Mouse (Mus musculus): ENCODE results near the gene Ndp. TPM values are rescaled to one million over a fixed set of nuclear protein-coding genes. Genes with fewer than 3 reads are reported as not detected.

Gene Ndp
- under 1 TPM in 1 of 2 experiments, not detected in 1; 0.14 TPM for total RNA-seq (2021)
- long read RNA-seq, experiment 1 = 0 reads
- long read RNA-seq, experiment 2 = 0 reads

DNA sequence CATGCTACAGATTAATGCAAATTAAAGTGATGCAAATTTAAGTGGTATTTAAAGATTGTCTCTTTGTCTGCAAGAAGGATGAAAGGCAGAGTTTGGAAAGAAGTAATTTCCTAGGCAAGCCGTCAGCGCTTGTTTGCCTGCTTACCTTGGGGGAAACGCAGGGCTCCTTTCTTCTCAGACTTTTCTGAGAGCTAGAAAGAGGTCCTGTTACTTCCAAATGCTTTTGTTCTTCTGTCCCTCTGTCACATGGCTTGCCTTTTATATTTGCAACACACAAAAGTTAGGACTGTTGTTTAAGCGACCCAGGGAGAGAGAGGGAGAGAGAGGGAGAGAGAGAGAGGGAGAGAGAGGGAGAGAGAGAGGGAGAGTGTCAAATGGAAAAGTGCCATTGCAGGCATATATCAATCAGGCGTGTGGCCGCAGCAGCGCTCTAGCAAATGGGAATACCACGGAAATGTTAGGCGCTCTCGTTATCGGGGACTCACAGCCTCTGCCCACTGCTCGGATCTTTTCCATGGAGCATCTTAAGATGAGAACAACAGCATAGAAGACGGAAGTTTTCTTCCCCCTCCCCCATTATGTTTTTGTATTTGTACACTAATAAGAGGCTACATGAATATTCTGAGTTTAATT is at the start of gene Ndp:
Ndp (minus strand) TSS at position 534 of the 633 bp plus-strand sequence.
- intact Hi-C loops (cut with DNase I) = no loop called here
- no peak for DNase-seq

DNA sequence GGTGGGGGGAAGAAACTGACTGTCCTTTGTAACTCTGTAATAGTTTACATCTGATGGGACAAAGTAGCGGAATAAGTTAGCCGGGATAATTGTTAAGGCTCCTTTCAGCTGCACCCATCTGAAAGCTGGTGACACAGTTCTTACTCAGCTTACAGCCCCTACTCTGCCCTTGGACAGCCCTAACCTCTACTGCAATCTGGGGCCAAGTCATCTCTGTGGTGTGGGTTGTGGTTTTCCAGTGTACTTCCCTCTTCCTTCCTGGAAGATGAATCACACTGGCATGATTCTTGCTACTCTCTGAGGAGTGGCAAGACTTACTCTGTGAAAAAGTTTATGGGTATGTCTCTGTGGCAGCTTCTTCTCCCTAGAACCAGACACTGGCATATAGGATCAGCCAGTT is 43.2 kb upstream of the Ndp start:
- DNase-seq = no peak
- intact Hi-C loops (cut with DNase I) = no loop called here

DNA sequence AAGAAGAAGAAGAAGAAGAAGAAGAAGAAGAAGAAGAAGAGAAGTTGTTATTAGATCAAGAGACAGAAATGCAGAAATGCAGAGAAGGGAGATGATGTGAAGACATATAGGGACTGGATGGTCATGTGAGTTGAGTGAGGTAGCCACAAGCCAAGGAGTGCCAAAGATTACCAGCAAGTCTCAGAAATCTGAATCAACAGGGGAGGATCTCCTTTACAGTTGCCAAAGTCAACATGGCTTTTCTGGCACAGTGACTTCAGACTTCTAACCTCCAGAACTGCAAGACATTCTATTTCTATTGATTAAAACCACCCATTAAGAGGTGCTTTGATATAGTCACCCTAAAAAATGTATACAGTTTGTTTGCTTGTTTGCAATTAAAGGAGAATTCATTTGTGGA is 6.4 kb upstream of the Ndp start:
- no peak for DNase-seq
- intact Hi-C loops (cut with DNase I) = no loop called here

- DNase-seq = no peak
- intact Hi-C loops (cut with DNase I) = no loop called here
Observed at GRCm38 (mm10) chrX:16913118-16913517, 1.5 kb upstream of the Ndp start.

GRCm38 (mm10) chrX:16911911-16912310 is 337 bp upstream of the Ndp start:
- intact Hi-C loops (cut with DNase I) = no loop called here
- DNase-seq = no peak

GRCm38 (mm10) chrX:16910211-16911095 is 1.1 kb downstream of the Ndp start:
- intact Hi-C loops (cut with DNase I) = no loop called here
- DNase-seq = no peak

DNA sequence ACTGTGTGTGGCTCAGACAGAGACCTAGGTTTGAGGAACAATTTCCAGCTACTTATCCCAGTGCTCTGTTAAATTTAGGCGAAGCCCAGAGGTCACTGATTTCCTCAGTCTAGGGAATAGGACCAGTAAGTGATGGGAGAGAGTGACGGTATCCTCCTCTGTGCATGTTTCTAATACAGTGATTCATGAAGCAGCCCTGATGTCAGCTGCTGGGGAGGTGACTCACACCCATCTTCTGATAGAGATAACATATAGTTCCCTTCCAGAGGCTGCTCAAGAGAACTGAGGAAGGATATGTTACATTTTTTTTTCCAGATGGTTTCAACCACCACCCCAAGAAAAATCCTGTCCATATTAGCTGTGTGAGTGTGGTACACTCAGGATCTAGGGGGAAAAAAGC is 2.9 kb downstream of the Ndp start:
- DNase-seq = no peak
- intact Hi-C loops (cut with DNase I) = no loop called here

- DNase-seq = peak in 1 of 2 experiments; percentile 5
- intact Hi-C loops (cut with DNase I) = no loop called here
Observed at GRCm38 (mm10) chrX:16907554-16907953, 4.0 kb downstream of the Ndp start.

DNA sequence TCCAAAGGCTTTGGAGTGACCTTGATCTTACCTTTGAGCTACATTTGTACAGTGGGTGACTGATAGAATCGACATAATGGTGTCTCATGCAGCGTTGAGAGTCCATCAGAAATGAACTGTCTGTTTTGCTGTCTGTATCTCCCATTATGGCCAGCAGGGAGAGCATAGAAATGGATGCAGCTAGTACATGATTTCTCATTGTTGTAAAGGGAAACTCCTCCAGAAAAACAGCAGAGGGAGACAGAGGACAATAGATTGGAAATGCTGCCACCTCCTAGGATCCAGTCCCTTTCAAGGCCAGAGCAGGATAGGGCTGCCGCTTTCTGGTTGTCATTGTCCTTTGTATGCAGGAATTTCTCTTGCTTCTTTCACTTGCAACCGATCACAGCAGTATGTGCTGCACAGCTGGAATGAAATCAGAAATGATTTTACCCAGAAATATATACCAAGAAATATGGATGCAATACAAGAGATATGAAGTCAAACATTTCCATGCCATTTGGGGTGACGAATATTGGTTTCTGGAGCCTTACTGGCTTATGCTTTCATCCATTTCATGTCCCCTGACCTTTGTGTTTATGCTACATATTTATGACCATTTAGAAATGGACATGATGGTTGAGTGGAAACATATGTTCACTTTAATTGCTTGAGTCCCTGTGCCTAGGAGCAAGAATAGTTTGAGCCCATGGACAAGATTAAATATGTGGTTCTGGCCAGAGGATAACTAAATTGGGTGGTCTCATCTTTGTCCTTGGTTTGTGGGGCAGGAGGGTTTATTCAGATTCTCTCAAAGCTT is 17.0 kb downstream of the Ndp start:
- intact Hi-C loops (cut with DNase I) = loop anchor here (2.0 to 10.0 kb wide), 4 partner anchors 322 to 1550 kb away; partner anchors contain the start of gene Fundc1
- peak; percentile 1 to 15 for DNase-seq

- no peak for DNase-seq
- intact Hi-C loops (cut with DNase I) = no loop called here
Observed at GRCm38 (mm10) chrX:16867640-16868314, 43.8 kb downstream of the Ndp start.

- DNase-seq = no peak
- intact Hi-C loops (cut with DNase I) = loop anchor here (5.0 kb wide), 1 partner anchor 408 kb away; no protein-coding TSS in a partner anchor
Observed at GRCm38 (mm10) chrX:16860244-16860643, 51.3 kb downstream of the Ndp start.

GRCm38 (mm10) chrX:16846034-16846433 is 65.5 kb downstream of the Ndp start:
- intact Hi-C loops (cut with DNase I) = no loop called here
- no peak for DNase-seq

GRCm38 (mm10) chrX:16841443-16841842 is 70.1 kb downstream of the Ndp start:
- intact Hi-C loops (cut with DNase I) = no loop called here

DNA sequence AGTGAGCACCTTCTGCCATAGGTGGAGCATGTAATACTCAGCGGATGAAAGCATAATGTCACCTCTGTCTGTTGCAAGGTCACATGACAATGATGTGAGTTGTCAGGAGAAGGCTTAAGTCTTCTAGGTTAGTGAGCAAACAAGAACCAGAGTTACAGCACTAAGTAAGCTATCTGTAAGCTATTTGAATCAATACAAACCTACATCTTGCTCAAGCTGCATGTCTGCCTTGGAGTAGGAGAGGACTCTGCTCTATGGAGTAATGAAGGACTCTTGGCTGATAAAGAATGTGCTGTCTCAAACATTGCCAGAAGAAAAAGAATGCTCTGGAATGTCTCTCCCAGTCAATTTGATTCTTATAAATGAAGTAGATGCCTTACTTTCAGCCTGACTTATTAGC is 74.3 kb downstream of the Ndp start:
- DNase-seq = no peak
- intact Hi-C loops (cut with DNase I) = no loop called here

More at GRCm38 (mm10) chrX:16841443-16841842, 70.1 kb downstream of the Ndp start:
- DNase-seq = no peak

- intact Hi-C loops (cut with DNase I) = no loop called here
- no peak for DNase-seq
Observed at GRCm38 (mm10) chrX:16836488-16837082, 75.0 kb downstream of the Ndp start.

Other genes with a start within 250 kb of the Ndp start
- 10 to 100 TPM; 13.1 to 15.7 TPM for gene Maob, start 94.4 kb downstream of the Ndp start, total RNA-seq (2021)

Measured in heart, postnatal 14 days (tissue).